Mouse (Mus musculus) CH12.LX (cell line): Measurements from ENCODE around the gene Frg2f1. TPM values are rescaled to one million over a fixed set of nuclear protein-coding genes. Genes with fewer than 3 reads are reported as not detected.

ENCODE experiments used
- DNase-seq: peaks from one replicate; pipeline ENCODE4 v3.0.0-alpha.2; 2013; ENCODE audit errors: extremely low read depth
- H3K27ac ChIP-seq: 2 replicates; pipeline ENCODE4 v1.5.1; 2012; ENCODE audit warnings: low read depth, mild to moderate bottlenecking, control low read depth, moderate library complexity; ENCODE audit not compliant: insufficient read depth
- H3K27me3 ChIP-seq: replicated peaks from 2 replicates; pipeline ENCODE3; 2012; ENCODE audit warnings: inconsistent platforms
- H3K36me3 ChIP-seq, 2 experiments: replicated peaks in 1 of 2; 2 replicates each; pipeline versions ENCODE3 to v1.6.1; 2012; ENCODE audit warnings: inconsistent platforms in 1 of 2, low read length in 1 of 2, mild to moderate bottlenecking in 1 of 2, mixed read lengths in 1 of 2, moderate library complexity in 1 of 2; ENCODE audit not compliant: control insufficient read depth in 1 of 2, insufficient read depth in 1 of 2
- H3K4me1 ChIP-seq, 2 experiments: 2 replicates each; pipeline ENCODE4 v1.6.1; 2012; ENCODE audit warnings: inconsistent platforms in 1 of 2, moderate library complexity in 1 of 2; ENCODE audit not compliant: insufficient read depth in 2 of 2, control insufficient read depth in 1 of 2
- H3K4me2 ChIP-seq: 2 replicates; pipeline ENCODE4 v1.6.1; 2012; ENCODE audit warnings: low read depth, mild to moderate bottlenecking, control low read depth; ENCODE audit not compliant: poor library complexity, insufficient read depth, severe bottlenecking
- H3K4me3 ChIP-seq, 3 experiments: fragments of 150-350 bp in 1 of 3; sonication (generic) in 1 of 3; replicated peaks in 1 of 3; 2 replicates each; pipeline versions ENCODE3 to v1.5.1; 2011 to 2012; ENCODE audit warnings: low read depth in 2 of 3, low read length in 2 of 3, mild to moderate bottlenecking in 2 of 3, moderate library complexity in 2 of 3, control low read depth in 1 of 3, improper control_type of control experiment in 1 of 3, inconsistent platforms in 1 of 3, mixed read lengths in 1 of 3; ENCODE audit not compliant: poor library complexity in 1 of 3
- H3K79me2 ChIP-seq: replicated peaks from 2 replicates; pipeline ENCODE4 v1.6.1; 2012; ENCODE audit warnings: mild to moderate bottlenecking, moderate library complexity; ENCODE audit not compliant: control insufficient read depth, poor library complexity, insufficient read depth, severe bottlenecking; ENCODE audit errors: extremely low read depth
- H3K9ac ChIP-seq: 2 replicates; pipeline ENCODE4 v1.6.1; 2012; ENCODE audit warnings: low read depth, mild to moderate bottlenecking, control low read depth, moderate library complexity; ENCODE audit not compliant: insufficient read depth
- H3K9me3 ChIP-seq: replicated peaks from 2 replicates; pipeline ENCODE3; 2012; ENCODE audit warnings: low read length, inconsistent platforms, mixed read lengths
- BHLHE40 ChIP-seq: IDR thresholded peaks from 2 replicates; pipeline ENCODE4 v1.6.1; 2011; ENCODE audit warnings: mild to moderate bottlenecking, low read depth, low read length, improper control_type of control experiment
- E2F4 ChIP-seq: IDR thresholded peaks from 2 replicates; pipeline ENCODE4 v1.6.1; 2011; ENCODE audit warnings: low read depth, low read length, improper control_type of control experiment; ENCODE audit not compliant: insufficient replicate concordance
- EP300 ChIP-seq: IDR thresholded peaks from 2 replicates; pipeline ENCODE4 v1.6.1; 2011; ENCODE audit warnings: low read length, improper control_type of control experiment
- ETS1 ChIP-seq: conservative IDR thresholded peaks from 2 replicates; pipeline ENCODE4 v1.6.1; 2012; ENCODE audit warnings: low read depth, mild to moderate bottlenecking, inconsistent platforms, low read length, improper control_type of control experiment, moderate library complexity
- IRF4 ChIP-seq: IDR thresholded peaks from 2 replicates; pipeline ENCODE4 v1.6.1; 2014; ENCODE audit warnings: low read depth, mild to moderate bottlenecking, inconsistent platforms, low read length, improper control_type of control experiment
- JUND ChIP-seq: conservative IDR thresholded peaks from 2 replicates; pipeline ENCODE4 v1.6.1; 2011; ENCODE audit warnings: low read depth, low read length, improper control_type of control experiment
- KAT2A ChIP-seq: IDR thresholded peaks from 2 replicates; pipeline ENCODE4 v1.6.1; 2012; ENCODE audit warnings: low read length, improper control_type of control experiment, inconsistent platforms; ENCODE audit not compliant: insufficient replicate concordance
- MAZ ChIP-seq: IDR thresholded peaks from 2 replicates; pipeline ENCODE4 v1.6.1; 2012; ENCODE audit warnings: low read depth, mild to moderate bottlenecking, inconsistent platforms, low read length, improper control_type of control experiment, moderate library complexity
- MEF2A ChIP-seq: IDR thresholded peaks from 2 replicates; pipeline ENCODE4 v1.6.1; 2014; ENCODE audit warnings: low read depth, mild to moderate bottlenecking, inconsistent platforms, low read length, improper control_type of control experiment, borderline replicate concordance
- MXI1 ChIP-seq: IDR thresholded peaks from 2 replicates; pipeline ENCODE4 v1.6.1; 2011; ENCODE audit warnings: mild to moderate bottlenecking, low read depth, low read length, improper control_type of control experiment
- MYC ChIP-seq: IDR thresholded peaks from 2 replicates; pipeline ENCODE4 v1.6.1; 2011; ENCODE audit warnings: low read depth, mild to moderate bottlenecking, improper control_type of control experiment, low read length
- NELFE ChIP-seq: IDR thresholded peaks from 2 replicates; pipeline ENCODE4 v1.6.1; 2011; ENCODE audit warnings: low read depth, low read length, improper control_type of control experiment
- NRF1 ChIP-seq: IDR thresholded peaks from 2 replicates; pipeline ENCODE4 v1.6.1; 2014; ENCODE audit warnings: low read depth, mild to moderate bottlenecking, inconsistent platforms, low read length, improper control_type of control experiment, moderate library complexity
- POLR2A ChIP-seq: IDR thresholded peaks from 2 replicates; pipeline ENCODE4 v1.6.1; 2011; ENCODE audit warnings: low read depth, mild to moderate bottlenecking, improper control_type of control experiment, low read length
- POLR2AphosphoS2 ChIP-seq: IDR thresholded peaks from 2 replicates; pipeline ENCODE4 v1.6.1; 2011; ENCODE audit warnings: low read depth, low read length, improper control_type of control experiment
- RCOR1 ChIP-seq: conservative IDR thresholded peaks from 2 replicates; pipeline ENCODE4 v1.6.1; 2012; ENCODE audit warnings: low read depth, mild to moderate bottlenecking, inconsistent platforms, low read length, improper control_type of control experiment
- TCF12 ChIP-seq: IDR thresholded peaks from 2 replicates; pipeline ENCODE4 v1.6.1; 2014; ENCODE audit warnings: low read depth, mild to moderate bottlenecking, inconsistent platforms, low read length, improper control_type of control experiment
- UBTF ChIP-seq: IDR thresholded peaks from 2 replicates; pipeline ENCODE4 v1.6.1; 2012; ENCODE audit warnings: low read depth, mild to moderate bottlenecking, inconsistent platforms, low read length, improper control_type of control experiment, moderate library complexity
- USF1 ChIP-seq: IDR thresholded peaks from 2 replicates; pipeline ENCODE4 v1.6.1; 2014; ENCODE audit warnings: low read depth, mild to moderate bottlenecking, inconsistent platforms, low read length, improper control_type of control experiment
- ZC3H11A ChIP-seq: IDR thresholded peaks from 2 replicates; pipeline ENCODE4 v1.6.1; 2012; ENCODE audit warnings: low read depth, mild to moderate bottlenecking, inconsistent platforms, low read length, improper control_type of control experiment
- ZKSCAN1 ChIP-seq: IDR thresholded peaks from 2 replicates; pipeline ENCODE4 v1.6.1; 2012; ENCODE audit warnings: low read depth, inconsistent platforms, low read length, improper control_type of control experiment, borderline replicate concordance
- ZNF384 ChIP-seq: IDR thresholded peaks from 2 replicates; pipeline ENCODE4 v1.6.1; 2012; ENCODE audit warnings: low read depth, low read length, improper control_type of control experiment, inconsistent platforms
- dilution Hi-C: fragments of 300-500 bp; cut with MboI; formaldehyde crosslinking; loops from 2 replicates; pipeline ENCODE4 v1.14.3; 2020; ENCODE audit warnings: low sequenced_read_pairs; ENCODE audit not compliant: extremely low pct_unique_long_range_greater_than_20kb, extremely low pct_ligation_motif_present
- in situ Hi-C: fragments of 300-500 bp; cut with MboI; formaldehyde crosslinking; loops from 3 replicates; pipeline ENCODE4 v1.14.3; 2019; ENCODE audit warnings: low sequenced_read_pairs, low pct_ligation_motif_present, low pct_unique_long_range_greater_than_20kb, mixed read lengths
- polyA plus RNA-seq: library from polyadenylated mRNA; unstranded; fragments of >175 nt; gene quantifications from 2 replicates; pipeline ENCODE4 v1.2.1, GENCODE M21; 2012; ENCODE audit warnings: low read depth; ENCODE audit not compliant: insufficient read length
- total RNA-seq, 2 experiments: library from RNA; depleted of rRNA; stranded (reverse); fragments of 300-350 nt in 1 of 2; fragments of >200 nt in 1 of 2; gene quantifications; 2 replicates each; pipeline ENCODE4 v1.2.3; 2012 to 2014

Gene Frg2f1
- total and polyA plus RNA-seq, 3 experiments, result 3.5 to 4.4 (median 3.9) TPM

DNA sequence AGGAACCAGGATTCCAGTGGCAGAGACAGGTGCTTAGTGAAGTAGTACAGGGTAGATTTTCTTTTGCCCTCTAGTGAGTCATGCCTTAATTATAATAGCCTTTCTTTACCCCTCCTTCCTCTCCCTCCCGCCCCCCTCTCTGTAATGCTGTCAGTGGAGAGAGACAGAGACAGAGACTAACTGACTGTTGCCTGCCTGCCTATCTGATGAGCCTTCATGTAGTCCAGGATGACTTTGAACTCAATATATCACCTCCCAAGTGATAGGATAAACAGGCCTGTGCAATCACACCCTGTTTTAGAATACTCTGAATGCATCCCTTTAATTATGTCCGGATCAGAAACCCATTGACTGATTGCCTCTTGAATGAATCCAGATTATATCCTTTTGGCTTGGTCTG, 16.1 kb upstream of the Frg2f1 start:
- Histone ChIP-seq H3K27ac (no peak overlapping the region), H3K4me2 (no peak overlapping the region), H3K9ac (no peak overlapping the region), H3K9me3 (no peaks in the 10 kb centered on the region), H3K27me3 (no peaks in the 10 kb centered on the region), H3K4me1 (peaks cover 0 to 46% of the 10 kb centered on the region in 2 experiments; a peak in 2 of 4 replicates), H3K4me3 (no peak overlapping the region), H3K79me2 (peaks cover 57% of the 10 kb centered on the region), H3K36me3 (peaks cover 0 to 11% of the 10 kb centered on the region in 2 experiments)
- DNase-seq, result no peak
- dilution Hi-C loops, result no loop called here
- in situ Hi-C loops, result no loop called here
- no peak for TF ChIP-seq MXI1
- TF ChIP-seq ZKSCAN1, result no peak
- no peak for TF ChIP-seq ZNF384
- TF ChIP-seq KAT2A, result no peak
- TF ChIP-seq ZC3H11A, result no peak
- TF ChIP-seq EP300, result no peak
- TF ChIP-seq BHLHE40, result no peak
- TF ChIP-seq ETS1, result no peak
- no peak for TF ChIP-seq E2F4
- TF ChIP-seq IRF4, result no peak
- no peak for TF ChIP-seq POLR2AphosphoS2
- TF ChIP-seq UBTF, result no peak
- TF ChIP-seq RCOR1, result no peak
- no peak for TF ChIP-seq JUND
- no peak for TF ChIP-seq USF1
- TF ChIP-seq NRF1, result no peak
- no peak for TF ChIP-seq MAZ

DNA sequence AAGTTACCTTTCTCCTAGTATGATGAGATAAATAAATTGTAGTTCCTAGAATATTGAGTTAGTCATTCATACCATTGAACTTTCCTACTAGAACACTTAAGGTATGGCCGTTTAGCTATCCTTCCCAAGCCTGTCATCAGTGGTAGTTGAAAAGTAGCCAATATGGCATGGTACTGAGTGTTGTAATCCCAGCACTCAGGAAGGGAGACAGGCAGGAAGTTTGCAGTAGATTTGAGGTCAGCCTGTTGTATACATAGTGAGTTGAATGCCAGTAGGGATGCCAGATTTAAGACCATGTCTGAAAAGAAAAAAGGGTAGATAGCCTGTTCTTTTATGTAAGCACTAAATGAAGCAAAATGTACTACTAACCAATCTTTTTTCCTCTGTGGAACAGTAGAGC, 11.5 kb upstream of the Frg2f1 start:
- Histone ChIP-seq H3K4me3 (no peak overlapping the region), H3K27ac (no peak overlapping the region), H3K36me3 (peaks cover 0 to 22% of the 10 kb centered on the region in 2 experiments), H3K27me3 (no peaks in the 10 kb centered on the region), H3K9ac (no peak overlapping the region), H3K4me2 (no peak overlapping the region), H3K79me2 (peaks cover 56% of the 10 kb centered on the region), H3K4me1 (peaks cover 0 to 32% of the 10 kb centered on the region in 2 experiments; a peak in 2 of 4 replicates), H3K9me3 (no peaks in the 10 kb centered on the region)
- TF ChIP-seq MYC, result no peak
- TF ChIP-seq TCF12, result no peak
- TF ChIP-seq ETS1, result no peak
- TF ChIP-seq BHLHE40, result no peak
- no peak for TF ChIP-seq POLR2A
- no peak for TF ChIP-seq MEF2A
- TF ChIP-seq ZKSCAN1, result no peak
- TF ChIP-seq USF1, result no peak
- TF ChIP-seq NELFE, result no peak
- no peak for TF ChIP-seq E2F4
- dilution Hi-C loops, result no loop called here
- in situ Hi-C loops, result no loop called here
- no peak for DNase-seq
